Mouse (Mus musculus): ENCODE data around the gene Foxp1. TPM values are rescaled to one million over a fixed set of nuclear protein-coding genes. Genes with fewer than 3 reads are reported as not detected.

Foxp1 gene
- polyA plus RNA-seq, 1 experiment from 2014 or later, result 66.8 TPM

GRCm38 (mm10) chr6:99385059-99385604 is 137.4 kb downstream of the Foxp1 start:
- ATAC-seq (replicated peaks; ENCODE audit: insufficient number of reproducible peaks, insufficient read depth, low FRiP score, low read depth), result no peak; the same call in 1 of the 2 replicates
- H3K27ac ChIP-seq, result no peak overlapping the region
- H3K9ac ChIP-seq, result no peak overlapping the region
- 49% methylated on average over 2 of the region's 2 CpGs for WGBS
- H3K4me1 ChIP-seq (replicated peaks), result peaks cover 27% of the 10 kb centered on the region
- no peaks in the 10 kb centered on the region for H3K36me3 ChIP-seq
- no peak overlapping the region for H3K4me2 ChIP-seq
- no peak overlapping the region for H3K4me3 ChIP-seq
- no peaks in the 10 kb centered on the region for H3K9me3 ChIP-seq (replicated peaks)
- H3K27me3 ChIP-seq, result no peaks in the 10 kb centered on the region

- Histone ChIP-seq H3K4me1 (replicated peaks) (peaks cover 21% of the 10 kb centered on the region), H3K9ac (no peak overlapping the region), H3K27me3 (no peaks in the 10 kb centered on the region), H3K9me3 (replicated peaks) (no peaks in the 10 kb centered on the region), H3K4me2 (no peak overlapping the region), H3K36me3 (no peaks in the 10 kb centered on the region), H3K27ac (no peak overlapping the region), H3K4me3 (no peak overlapping the region)
- ATAC-seq (replicated peaks; ENCODE audit: insufficient number of reproducible peaks, insufficient read depth, low FRiP score, low read depth), result no peak
- 26% methylated on average over 4 of the region's 4 CpGs for WGBS
Observed at GRCm38 (mm10) chr6:99383846-99384472, 138.6 kb downstream of the Foxp1 start.

GRCm38 (mm10) chr6:99380146-99380545 is 142.4 kb downstream of the Foxp1 start:
- H3K36me3 ChIP-seq, result no peaks in the 10 kb centered on the region
- no peak overlapping the region for H3K9ac ChIP-seq
- no peaks in the 10 kb centered on the region for H3K9me3 ChIP-seq (replicated peaks)
- 70% methylated on average over 5 of the region's 5 CpGs for WGBS
- no peaks in the 10 kb centered on the region for H3K27me3 ChIP-seq
- no peak for ATAC-seq (replicated peaks; ENCODE audit: insufficient number of reproducible peaks, insufficient read depth, low FRiP score, low read depth)
- H3K4me3 ChIP-seq, result no peak overlapping the region
- H3K27ac ChIP-seq, result peak overlapping the region; percentile 60
- no peak overlapping the region for H3K4me2 ChIP-seq
- H3K4me1 ChIP-seq (replicated peaks), result peaks cover 34% of the 10 kb centered on the region

GRCm38 (mm10) chr6:99378997-99379710 is 143.4 kb downstream of the Foxp1 start:
- peak; percentile 81 for ATAC-seq (replicated peaks; ENCODE audit: insufficient number of reproducible peaks, insufficient read depth, low FRiP score, low read depth)
- H3K27ac ChIP-seq, result peak overlapping the region; percentile 60
- no peaks in the 10 kb centered on the region for H3K27me3 ChIP-seq
- no peaks in the 10 kb centered on the region for H3K36me3 ChIP-seq
- peaks cover 35% of the 10 kb centered on the region for H3K4me1 ChIP-seq (replicated peaks)
- no peak overlapping the region for H3K4me3 ChIP-seq
- no peak overlapping the region for H3K4me2 ChIP-seq
- no peak overlapping the region for H3K9ac ChIP-seq
- H3K9me3 ChIP-seq (replicated peaks), result no peaks in the 10 kb centered on the region
- WGBS, result 62% methylated on average over 7 of the region's 7 CpGs

GRCm38 (mm10) chr6:99377716-99378115 is 144.8 kb downstream of the Foxp1 start:
- peaks cover 32% of the 10 kb centered on the region for H3K4me1 ChIP-seq (replicated peaks)
- H3K36me3 ChIP-seq, result no peaks in the 10 kb centered on the region
- H3K4me2 ChIP-seq, result no peak overlapping the region
- H3K27me3 ChIP-seq, result no peaks in the 10 kb centered on the region
- no peaks in the 10 kb centered on the region for H3K9me3 ChIP-seq (replicated peaks)
- no peak for ATAC-seq (replicated peaks; ENCODE audit: insufficient number of reproducible peaks, insufficient read depth, low FRiP score, low read depth)
- H3K9ac ChIP-seq, result no peak overlapping the region
- H3K4me3 ChIP-seq, result no peak overlapping the region
- WGBS, result 54% methylated on average over 4 of the region's 4 CpGs
- H3K27ac ChIP-seq, result peak overlapping the region; percentile 60

GRCm38 (mm10) chr6:99377131-99377530 is 145.4 kb downstream of the Foxp1 start:
- no peak overlapping the region for H3K9ac ChIP-seq
- no peak overlapping the region for H3K4me3 ChIP-seq
- 0 out of 2 replicates have a peak overlapping the region, but pooled peaks have one; percentile 45 for H3K27ac ChIP-seq
- H3K4me1 ChIP-seq (replicated peaks), result peaks cover 32% of the 10 kb centered on the region
- ATAC-seq (replicated peaks; ENCODE audit: insufficient number of reproducible peaks, insufficient read depth, low FRiP score, low read depth), result no peak
- WGBS, result 60% methylated on average over 2 of the region's 2 CpGs
- H3K27me3 ChIP-seq, result no peaks in the 10 kb centered on the region
- H3K4me2 ChIP-seq, result no peak overlapping the region
- no peaks in the 10 kb centered on the region for H3K36me3 ChIP-seq
- H3K9me3 ChIP-seq (replicated peaks), result no peaks in the 10 kb centered on the region

GRCm38 (mm10) chr6:99376721-99377120 is 145.8 kb downstream of the Foxp1 start:
- Histone ChIP-seq H3K27me3 (no peaks in the 10 kb centered on the region), H3K9me3 (replicated peaks) (no peaks in the 10 kb centered on the region), H3K4me3 (no peak overlapping the region), H3K9ac (no peak overlapping the region), H3K27ac (no peak overlapping the region), H3K4me1 (replicated peaks) (peaks cover 32% of the 10 kb centered on the region), H3K36me3 (no peaks in the 10 kb centered on the region), H3K4me2 (no peak overlapping the region)
- 78% methylated on average over 8 of the region's 8 CpGs for WGBS
- ATAC-seq (replicated peaks; ENCODE audit: insufficient number of reproducible peaks, insufficient read depth, low FRiP score, low read depth), result no peak

GRCm38 (mm10) chr6:99375865-99376264 is 146.7 kb downstream of the Foxp1 start:
- Histone ChIP-seq H3K9me3 (replicated peaks) (no peaks in the 10 kb centered on the region), H3K4me2 (no peak overlapping the region), H3K27me3 (no peaks in the 10 kb centered on the region), H3K9ac (no peak overlapping the region), H3K27ac (no peak overlapping the region), H3K36me3 (no peaks in the 10 kb centered on the region), H3K4me1 (replicated peaks) (peaks cover 32% of the 10 kb centered on the region), H3K4me3 (no peak overlapping the region)
- 70% methylated on average over 6 of the region's 6 CpGs for WGBS
- no peak for ATAC-seq (replicated peaks; ENCODE audit: insufficient number of reproducible peaks, insufficient read depth, low FRiP score, low read depth)

GRCm38 (mm10) chr6:99375376-99375775 is 147.1 kb downstream of the Foxp1 start:
- ATAC-seq (replicated peaks; ENCODE audit: insufficient number of reproducible peaks, insufficient read depth, low FRiP score, low read depth), result no peak
- Histone ChIP-seq H3K4me3 (no peak overlapping the region), H3K4me2 (no peak overlapping the region), H3K36me3 (no peaks in the 10 kb centered on the region), H3K27ac (no peak overlapping the region), H3K9me3 (replicated peaks) (no peaks in the 10 kb centered on the region), H3K4me1 (replicated peaks) (peaks cover 32% of the 10 kb centered on the region), H3K9ac (no peak overlapping the region), H3K27me3 (no peaks in the 10 kb centered on the region)
- WGBS, result 55% methylated on average over 4 of the region's 4 CpGs

- H3K27ac ChIP-seq, result peak overlapping the region; percentile 28; the same call in 1 of the 2 replicates
- H3K9ac ChIP-seq, result no peak overlapping the region
- no peaks in the 10 kb centered on the region for H3K36me3 ChIP-seq
- H3K9me3 ChIP-seq (replicated peaks), result no peaks in the 10 kb centered on the region
- H3K27me3 ChIP-seq, result no peaks in the 10 kb centered on the region
- no peak overlapping the region for H3K4me3 ChIP-seq
- ATAC-seq (replicated peaks; ENCODE audit: insufficient number of reproducible peaks, insufficient read depth, low FRiP score, low read depth), result no peak
- H3K4me1 ChIP-seq (replicated peaks), result peaks cover 38% of the 10 kb centered on the region
- no peak overlapping the region for H3K4me2 ChIP-seq
- WGBS, result 54% methylated on average over 19 of the region's 19 CpGs
Observed at GRCm38 (mm10) chr6:99374448-99375271, 147.9 kb downstream of the Foxp1 start.

- H3K4me2 ChIP-seq, result no peak overlapping the region
- no peak overlapping the region for H3K4me3 ChIP-seq
- no peaks in the 10 kb centered on the region for H3K9me3 ChIP-seq (replicated peaks)
- H3K27me3 ChIP-seq, result no peaks in the 10 kb centered on the region
- no peak for ATAC-seq (replicated peaks; ENCODE audit: insufficient number of reproducible peaks, insufficient read depth, low FRiP score, low read depth)
- no peaks in the 10 kb centered on the region for H3K36me3 ChIP-seq
- no peak overlapping the region for H3K27ac ChIP-seq
- H3K9ac ChIP-seq, result no peak overlapping the region
- WGBS, result 57% methylated on average over 5 of the region's 5 CpGs
- H3K4me1 ChIP-seq (replicated peaks), result peaks cover 32% of the 10 kb centered on the region
Observed at GRCm38 (mm10) chr6:99372427-99372826, 150.1 kb downstream of the Foxp1 start.
